Mouse (Mus musculus): Measurements from ENCODE around the gene Ckm.

DNA sequence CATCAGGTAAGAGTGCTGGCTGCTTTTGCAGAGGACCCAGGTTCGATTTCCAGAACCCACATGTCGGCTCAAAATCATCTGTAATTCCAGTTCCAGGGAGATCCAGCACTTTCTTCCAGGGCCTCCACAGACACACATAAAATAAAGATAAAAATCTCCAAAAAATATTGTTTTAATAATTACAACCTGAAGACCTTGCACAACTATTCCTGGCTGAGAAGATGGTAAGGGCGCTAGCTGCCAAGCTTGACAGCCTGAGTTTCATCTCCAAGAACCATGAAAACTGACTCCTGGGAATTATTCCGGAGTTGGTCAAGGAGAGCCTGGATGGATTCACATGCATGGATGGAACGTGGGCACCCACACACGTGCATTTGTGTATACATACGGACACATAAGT, at the start of gene Ckm:
- no peak for TF ChIP-seq POLR2A (IDR thresholded peaks at IDR 0.05; ENCODE audit: borderline replicate concordance, extremely low read depth, insufficient read depth, insufficient read length, poor library complexity, severe bottlenecking)
- TF ChIP-seq CTCF (IDR thresholded peaks at IDR 0.05; ENCODE audit: borderline replicate concordance, extremely low read depth, insufficient read depth, insufficient read length) = no peak

Data from brain, embryonic 14.5 days (tissue).